Mouse (Mus musculus) cerebellum, adult 2 months (tissue): ENCODE data around the gene Hcn3.

ENCODE experiments used
- CTCF ChIP-seq: fragments of 200-500 bp; IDR thresholded peaks from 2 replicates; pipeline ENCODE4 v1.5.1; 2011; ENCODE audit warnings: low read depth, mild to moderate bottlenecking, control low read depth, low read length, moderate library complexity, borderline replicate concordance; ENCODE audit not compliant: insufficient read depth
- POLR2A ChIP-seq: fragments of 200-500 bp; IDR thresholded peaks from 2 replicates; pipeline ENCODE4 v1.6.1; 2011; ENCODE audit warnings: low read length, control low read depth, borderline replicate concordance; ENCODE audit not compliant: insufficient read depth

GRCm38 (mm10) chr3:89115522-89115921, 44.5 kb downstream of the Hcn3 start:
- peak; percentile 46; the same call in 1 of the 2 replicates for TF ChIP-seq CTCF
- TF ChIP-seq POLR2A, result no peak
